Mouse (Mus musculus) hindbrain, embryonic 15.5 days (tissue): ENCODE data around the gene Mcm3. TPM values are rescaled to one million over a fixed set of nuclear protein-coding genes. Genes with fewer than 3 reads are reported as not detected.
A peak's percentile ranks its signal among the peaks of the same experiment; 100 is the strongest.
"Not testable (repeated sequence)": the region's sequence is repeated elsewhere in the genome, so short reads cannot be mapped to it uniquely, and the experiment has no call there.

ENCODE experiments used
- ATAC-seq: fragments of 200-750 bp; cut with Nextera tagmentation; 2 replicates; pipeline ENCODE4 v1.8.0; 2017; ENCODE audit warnings: low read depth, moderate number of reproducible peaks, moderate TSS enrichment; ENCODE audit not compliant: low FRiP score
- H3K27ac ChIP-seq: fragments of 300-500 bp; sonication (generic); replicated peaks from 2 replicates; pipeline ENCODE4 v1.5.1; 2015; ENCODE audit warnings: mild to moderate bottlenecking, inconsistent platforms
- H3K27me3 ChIP-seq: fragments of 300-500 bp; sonication (generic); 2 replicates; pipeline ENCODE4 v1.6.1; 2015; ENCODE audit warnings: control low read depth, inconsistent platforms
- H3K36me3 ChIP-seq: fragments of 300-500 bp; sonication (generic); 2 replicates; pipeline ENCODE4 v1.6.1; 2015; ENCODE audit warnings: control low read depth, inconsistent platforms
- H3K4me1 ChIP-seq: fragments of 300-500 bp; sonication (generic); replicated peaks from 2 replicates; pipeline ENCODE4 v1.6.1; 2015; ENCODE audit warnings: control low read depth, inconsistent platforms
- H3K4me2 ChIP-seq: fragments of 300-500 bp; sonication (generic); 2 replicates; pipeline ENCODE4 v1.6.1; 2015; ENCODE audit warnings: moderate library complexity, mild to moderate bottlenecking, inconsistent platforms
- H3K4me3 ChIP-seq: fragments of 300-500 bp; sonication (generic); 2 replicates; pipeline ENCODE4 v1.5.1; 2015; ENCODE audit warnings: mild to moderate bottlenecking, inconsistent platforms
- H3K9ac ChIP-seq: fragments of 300-500 bp; sonication (generic); 2 replicates; pipeline ENCODE4 v1.6.1; 2015; ENCODE audit warnings: inconsistent platforms
- H3K9me3 ChIP-seq: fragments of 300-500 bp; sonication (generic); 2 replicates; pipeline ENCODE4 v1.6.1; 2016; ENCODE audit warnings: control low read depth, inconsistent platforms
- WGBS: fragments of 180-500 bp; shearing (Covaris S2); methylation state at CpG from one replicate; pipeline ENCODE4 v1.1.7; 2015; 5-methylcytosine and 5-hydroxymethylcytosine counted together
- polyA plus RNA-seq: library from polyadenylated mRNA; unstranded; fragments of >200 nt; fragmentation: Nextera tagmentation; extraction: Ambion mirVana; gene quantifications from 2 replicates; pipeline ENCODE4 v1.2.1, GENCODE M21; 2015

Gene Mcm3
- polyA plus RNA-seq, 1 experiment from 2014 or later, result 29.2 TPM

DNA sequence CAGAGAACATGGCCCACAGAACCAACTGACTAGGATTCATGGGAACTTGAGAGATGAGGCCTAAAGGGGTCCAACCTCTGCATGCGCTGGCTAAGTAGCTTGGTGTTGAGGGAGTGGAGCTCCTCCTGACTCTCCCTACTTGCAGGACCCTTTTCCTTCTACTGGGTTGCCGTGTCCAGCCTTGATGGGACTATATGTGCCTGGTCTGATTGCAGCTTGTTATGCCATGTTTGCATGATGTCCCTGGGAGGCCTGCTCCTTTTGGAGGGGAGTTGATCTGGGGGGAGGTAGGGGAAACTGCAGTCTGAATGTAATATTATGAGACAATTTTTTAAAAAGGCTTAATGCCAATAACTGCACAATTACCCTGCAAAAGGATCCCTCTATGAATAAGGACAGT lies 18.8 kb downstream of the Mcm3 start:
- Histone ChIP-seq H3K9ac (0 out of 2 replicates have a peak overlapping the region, but pooled peaks have one; percentile 13), H3K4me1 (no peaks in the 10 kb centered on the region), H3K9me3 (no peaks in the 10 kb centered on the region), H3K27me3 (no peaks in the 10 kb centered on the region), H3K36me3 (0 out of 2 replicates have a peak, but pooled peaks cover under 1% of the 10 kb centered on the region), H3K4me2 (no peak overlapping the region), H3K4me3 (no peak overlapping the region), H3K27ac (peak overlapping the region; percentile 53)
- ATAC-seq, result no peak
- WGBS, result 95% methylated on average over 2 of the region's 2 CpGs

DNA sequence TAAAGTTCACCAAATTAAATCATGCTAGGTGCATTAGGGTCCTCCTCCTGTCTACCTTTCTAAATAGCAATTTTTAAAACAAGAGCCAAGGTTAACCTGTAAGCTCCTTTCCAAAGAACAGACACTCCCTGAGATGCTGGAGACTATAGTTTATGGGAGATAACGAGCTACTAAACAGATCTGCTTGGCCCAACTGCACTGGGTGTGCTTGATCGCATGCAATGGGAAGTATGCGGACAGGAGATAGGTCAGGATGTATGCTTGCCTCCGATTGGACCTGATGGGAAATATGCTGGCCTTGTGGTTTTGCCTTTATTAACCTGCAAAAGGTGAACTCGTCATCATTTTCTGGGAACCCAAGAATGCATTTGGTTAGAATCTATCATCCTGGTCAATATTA lies 24.9 kb downstream of the Mcm3 start:
- no peaks in the 10 kb centered on the region for H3K4me1 ChIP-seq
- no peaks in the 10 kb centered on the region for H3K27me3 ChIP-seq
- no peaks in the 10 kb centered on the region for H3K36me3 ChIP-seq
- H3K4me2 ChIP-seq, result no peak overlapping the region
- H3K9ac ChIP-seq, result no peak overlapping the region
- no peak overlapping the region for H3K27ac ChIP-seq
- 97% methylated on average over 5 of the region's 5 CpGs for WGBS
- H3K9me3 ChIP-seq, result no peaks in the 10 kb centered on the region
- ATAC-seq, result no peak
- H3K4me3 ChIP-seq, result no peak overlapping the region

DNA sequence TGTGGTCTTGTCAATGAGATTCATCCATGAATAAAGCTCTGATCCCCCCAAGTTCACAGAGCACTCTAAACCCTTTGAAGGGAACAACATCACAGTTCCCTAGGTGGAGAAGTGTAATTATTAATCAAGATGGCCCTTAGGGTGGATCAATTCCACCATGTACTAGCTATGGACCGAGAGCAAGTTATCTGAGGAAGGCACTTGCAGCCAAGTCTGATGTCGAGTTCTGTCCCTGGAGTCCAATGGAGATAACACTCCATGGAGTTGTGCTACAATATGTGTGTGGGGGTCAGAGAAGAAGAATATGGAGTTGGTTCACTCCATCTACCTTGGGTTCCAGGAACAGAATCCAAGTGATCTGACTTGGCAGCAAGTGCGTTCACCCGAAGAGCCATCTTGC lies 25.4 kb downstream of the Mcm3 start:
- WGBS, result 95% methylated on average over 4 of the region's 4 CpGs
- H3K9ac ChIP-seq, result no peak overlapping the region
- H3K4me1 ChIP-seq, result no peaks in the 10 kb centered on the region
- no peaks in the 10 kb centered on the region for H3K9me3 ChIP-seq
- H3K27ac ChIP-seq, result no peak overlapping the region
- no peaks in the 10 kb centered on the region for H3K27me3 ChIP-seq
- H3K4me3 ChIP-seq, result no peak overlapping the region
- H3K4me2 ChIP-seq, result no peak overlapping the region
- H3K36me3 ChIP-seq, result no peaks in the 10 kb centered on the region
- no peak for ATAC-seq

DNA sequence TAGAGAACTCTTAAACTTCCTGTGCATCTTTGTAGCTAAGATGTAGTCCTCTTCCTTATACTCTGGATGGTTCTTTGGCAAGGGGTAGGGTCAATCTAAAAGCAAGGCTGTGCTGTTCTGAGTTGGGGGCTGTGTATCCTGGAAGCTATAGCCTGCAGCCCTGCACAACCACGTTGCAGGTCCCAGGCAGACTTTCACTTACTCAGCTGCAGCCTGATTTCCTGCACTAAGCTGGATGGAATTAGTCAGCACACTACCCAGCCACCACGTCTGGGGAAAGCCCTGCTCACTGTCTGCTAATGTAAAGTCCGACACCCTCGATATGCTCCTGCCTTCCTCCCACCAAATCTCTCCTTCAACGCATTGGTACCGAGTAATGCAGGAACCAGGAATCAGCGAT lies 28.7 kb downstream of the Mcm3 start:
- Histone ChIP-seq H3K36me3 (no peaks in the 10 kb centered on the region), H3K9me3 (no peaks in the 10 kb centered on the region), H3K27me3 (no peaks in the 10 kb centered on the region), H3K4me1 (no peaks in the 10 kb centered on the region), H3K27ac (no peak overlapping the region), H3K4me2 (no peak overlapping the region), H3K9ac (no peak overlapping the region), H3K4me3 (no peak overlapping the region)
- 83% methylated on average over 7 of the region's 7 CpGs for WGBS
- ATAC-seq, result no peak

DNA sequence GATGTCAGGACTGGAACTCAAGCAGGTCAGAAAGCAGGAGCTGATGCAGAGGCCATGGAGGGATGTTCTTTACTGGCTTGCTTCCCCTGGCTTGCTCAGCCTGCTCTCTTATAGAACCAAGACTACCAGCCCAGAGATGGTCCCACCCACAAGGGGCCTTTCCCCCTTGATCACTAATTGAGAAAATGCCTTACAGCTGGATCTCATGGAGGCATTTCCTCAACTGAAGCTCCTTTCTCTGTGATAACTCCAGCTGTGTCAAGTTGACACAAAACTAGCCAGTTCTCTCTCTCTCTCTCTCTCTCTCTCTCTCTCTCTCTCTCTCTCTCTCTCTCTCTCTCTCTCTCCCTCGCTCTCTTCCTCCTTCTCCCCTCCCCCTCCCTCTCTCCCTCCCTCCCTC lies 29.6 kb downstream of the Mcm3 start, which contains the start of gene Il17f:
Gene Il17f (minus strand): TSS at position 101 of the 400 bp plus-strand sequence.
- H3K4me2 ChIP-seq, H3K36me3 ChIP-seq, ATAC-seq, H3K27ac ChIP-seq, H3K4me1 ChIP-seq, H3K9me3 ChIP-seq, H3K27me3 ChIP-seq, H3K9ac ChIP-seq, H3K4me3 ChIP-seq: not testable (repeated sequence)
- 80% methylated on average over 1 of the region's 1 CpGs for WGBS

DNA sequence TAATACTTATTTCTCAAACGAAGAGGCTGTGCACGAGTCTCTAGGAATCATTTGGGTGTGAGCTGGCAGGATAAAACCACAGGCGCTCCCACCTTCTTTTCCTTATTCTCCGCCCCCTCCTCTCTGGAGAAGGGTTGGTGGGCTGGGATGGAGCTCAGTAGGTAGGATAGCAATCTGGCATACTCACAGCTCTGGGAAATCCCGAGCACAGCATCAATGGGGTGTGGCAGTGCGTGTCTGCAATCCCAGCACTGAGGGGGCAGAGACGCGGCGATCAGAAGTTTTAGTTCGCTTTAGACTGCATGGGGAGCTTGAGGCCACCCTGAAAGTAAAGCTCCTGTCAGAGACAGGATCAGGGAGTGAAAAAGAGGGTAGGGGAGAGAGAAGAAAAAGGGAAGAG lies 31.7 kb downstream of the Mcm3 start:
- Histone ChIP-seq H3K4me3 (no peak overlapping the region), H3K9me3 (no peaks in the 10 kb centered on the region), H3K4me1 (no peaks in the 10 kb centered on the region), H3K9ac (no peak overlapping the region), H3K27me3 (no peaks in the 10 kb centered on the region), H3K4me2 (no peak overlapping the region), H3K27ac (no peak overlapping the region), H3K36me3 (no peaks in the 10 kb centered on the region)
- WGBS, result 47% methylated on average over 10 of the region's 10 CpGs
- ATAC-seq, result no peak

DNA sequence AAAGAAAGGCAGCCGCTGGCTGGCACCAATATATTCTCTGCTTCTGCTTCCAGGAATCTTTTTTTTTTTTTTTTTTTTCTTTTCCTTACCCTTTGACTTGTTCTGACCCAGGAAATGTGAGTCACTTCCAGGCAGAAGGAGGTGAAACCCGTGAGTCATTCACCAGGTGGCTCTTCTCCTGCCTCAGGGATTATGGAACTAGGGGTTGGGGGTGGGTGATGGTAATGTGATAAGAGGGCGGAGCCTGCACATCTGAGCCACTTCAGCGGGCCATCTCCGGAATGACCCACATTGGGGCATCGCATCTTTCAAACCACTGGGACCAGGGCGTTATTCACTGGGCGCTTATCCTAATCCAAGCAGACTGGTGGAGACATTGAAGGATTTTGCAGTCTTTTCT lies 33.1 kb downstream of the Mcm3 start:
- Histone ChIP-seq H3K9ac (no peak overlapping the region), H3K9me3 (no peaks in the 10 kb centered on the region), H3K27me3 (no peaks in the 10 kb centered on the region), H3K36me3 (no peaks in the 10 kb centered on the region), H3K4me1 (no peaks in the 10 kb centered on the region), H3K27ac (no peak overlapping the region), H3K4me3 (no peak overlapping the region), H3K4me2 (no peak overlapping the region)
- no peak for ATAC-seq
- 55% methylated on average over 8 of the region's 8 CpGs for WGBS

DNA sequence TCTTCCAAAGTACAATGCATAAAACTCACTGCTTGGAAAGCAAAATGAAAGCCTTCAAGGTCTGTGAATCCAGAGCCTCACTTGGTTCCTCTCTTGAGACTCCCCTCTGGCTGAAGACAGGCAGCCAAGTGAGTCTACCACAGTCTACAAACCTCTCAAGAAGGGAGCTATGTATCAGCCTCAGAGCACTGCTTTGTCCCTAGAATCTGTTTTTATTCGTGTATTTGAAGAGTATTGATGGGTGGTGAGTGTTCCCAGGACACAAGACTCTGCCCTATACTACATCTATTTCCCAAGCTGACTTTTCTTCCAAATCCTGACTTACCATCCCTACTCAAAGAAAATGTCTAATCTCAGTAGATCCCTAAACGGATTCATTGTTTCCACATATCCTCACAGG lies 41.7 kb downstream of the Mcm3 start:
- H3K36me3 ChIP-seq, result no peaks in the 10 kb centered on the region
- H3K4me3 ChIP-seq, result no peak overlapping the region
- no peaks in the 10 kb centered on the region for H3K9me3 ChIP-seq
- no peaks in the 10 kb centered on the region for H3K4me1 ChIP-seq
- no peak overlapping the region for H3K4me2 ChIP-seq
- no peak overlapping the region for H3K27ac ChIP-seq
- ATAC-seq, result no peak
- WGBS, result 79% methylated on average over 2 of the region's 2 CpGs
- no peaks in the 10 kb centered on the region for H3K27me3 ChIP-seq
- no peak overlapping the region for H3K9ac ChIP-seq

DNA sequence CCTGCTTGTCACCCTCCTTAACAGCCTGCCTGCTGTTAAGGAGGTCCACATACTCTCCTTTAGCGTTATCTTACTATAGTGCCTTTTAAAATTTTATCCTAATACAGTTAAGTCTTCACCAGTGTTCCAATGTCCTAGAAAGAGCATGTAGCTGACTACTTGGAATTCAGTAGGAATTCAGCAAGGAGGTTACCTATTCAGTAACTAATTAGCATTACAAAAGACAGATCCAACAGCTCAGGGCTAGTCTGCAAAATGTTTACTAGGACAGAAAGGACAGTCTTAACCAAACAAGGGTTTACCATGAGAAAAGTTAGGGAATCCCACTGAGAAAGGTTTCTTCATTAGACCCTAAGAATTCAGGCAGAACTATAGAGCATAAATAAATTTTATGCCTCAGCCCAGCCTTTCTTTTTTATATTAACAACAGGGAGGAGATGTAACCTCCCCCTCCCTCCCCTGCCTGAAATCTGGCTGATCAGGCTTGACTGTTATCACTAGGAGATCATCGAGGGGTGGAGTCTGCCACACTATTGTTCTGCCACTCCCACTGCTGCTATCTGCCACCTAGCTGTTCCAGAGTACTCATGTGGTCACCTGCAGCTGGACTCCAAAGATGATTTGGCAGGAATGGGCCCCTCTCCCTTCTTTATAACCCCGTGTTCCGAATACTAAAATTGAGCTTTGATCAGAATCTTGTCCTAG lies 45.9 kb downstream of the Mcm3 start:
- WGBS, result 84% methylated on average over 4 of the region's 4 CpGs
- not testable (repeated sequence) for H3K27ac ChIP-seq, H3K4me3 ChIP-seq

GRCm38 (mm10) chr1:20766526-20766925 lies 53.6 kb downstream of the Mcm3 start:
- Histone ChIP-seq H3K27me3 (no peaks in the 10 kb centered on the region), H3K36me3 (no peaks in the 10 kb centered on the region), H3K9ac (no peak overlapping the region), H3K4me3 (no peak overlapping the region), H3K4me2 (no peak overlapping the region), H3K4me1 (no peaks in the 10 kb centered on the region), H3K9me3 (no peaks in the 10 kb centered on the region; the same call in 1 of the 2 replicates), H3K27ac (no peak overlapping the region)
- ATAC-seq, result no peak
- 86% methylated on average over 6 of the region's 6 CpGs for WGBS

More for the DNA sequence above, 45.9 kb downstream of the Mcm3 start:
- not testable (repeated sequence) for H3K9ac ChIP-seq, H3K4me1 ChIP-seq, H3K9me3 ChIP-seq, H3K36me3 ChIP-seq, H3K4me2 ChIP-seq, H3K27me3 ChIP-seq, ATAC-seq

GRCm38 (mm10) chr1:20761411-20761810 lies 58.7 kb downstream of the Mcm3 start:
- no peak overlapping the region for H3K4me3 ChIP-seq
- no peak for ATAC-seq
- no peaks in the 10 kb centered on the region for H3K27me3 ChIP-seq
- H3K27ac ChIP-seq, result no peak overlapping the region
- 48% methylated on average over 4 of the region's 4 CpGs for WGBS
- H3K4me2 ChIP-seq, result no peak overlapping the region
- no peaks in the 10 kb centered on the region; the same call in 1 of the 2 replicates for H3K9me3 ChIP-seq
- no peaks in the 10 kb centered on the region for H3K4me1 ChIP-seq
- H3K36me3 ChIP-seq, result no peaks in the 10 kb centered on the region
- no peak overlapping the region for H3K9ac ChIP-seq

- H3K27me3 ChIP-seq, result no peaks in the 10 kb centered on the region
- no peaks in the 10 kb centered on the region for H3K36me3 ChIP-seq
- H3K4me1 ChIP-seq, result no peaks in the 10 kb centered on the region
- H3K27ac ChIP-seq, result no peak overlapping the region
- no peak overlapping the region for H3K4me2 ChIP-seq
- WGBS, result 91% methylated on average over 5 of the region's 5 CpGs
- H3K4me3 ChIP-seq, result no peak overlapping the region
- H3K9ac ChIP-seq, result no peak overlapping the region
- ATAC-seq, result no peak
- H3K9me3 ChIP-seq, result no peaks in the 10 kb centered on the region; the same call in 1 of the 2 replicates
Observed at GRCm38 (mm10) chr1:20760331-20760730, 59.8 kb downstream of the Mcm3 start.

- Histone ChIP-seq H3K4me1 (no peaks in the 10 kb centered on the region), H3K4me2 (no peak overlapping the region), H3K4me3 (no peak overlapping the region), H3K27me3 (no peaks in the 10 kb centered on the region), H3K9me3 (no peaks in the 10 kb centered on the region; the same call in 1 of the 2 replicates), H3K9ac (no peak overlapping the region), H3K27ac (no peak overlapping the region), H3K36me3 (no peaks in the 10 kb centered on the region)
- no peak for ATAC-seq
- 90% methylated on average over 10 of the region's 10 CpGs for WGBS
Observed at GRCm38 (mm10) chr1:20759799-20760198, 60.3 kb downstream of the Mcm3 start.
